Mouse (Mus musculus) heart, embryonic 11.5 days (tissue): ENCODE measurements around the gene AW011738. TPM values are rescaled to one million over a fixed set of nuclear protein-coding genes. Genes with fewer than 3 reads are reported as not detected.

Experiments used
- ATAC-seq: fragments of 200-750 bp; cut with Nextera tagmentation; replicated peaks from 2 replicates; pipeline ENCODE4 v1.8.0; 2017; ENCODE audit warnings: moderate library complexity; ENCODE audit not compliant: insufficient number of reproducible peaks, low FRiP score, low TSS enrichment
- H3K27ac ChIP-seq: fragments of 300-500 bp; sonication (generic); 2 replicates; pipeline ENCODE4 v1.5.1; 2014; ENCODE audit warnings: mild to moderate bottlenecking, low read depth, low read length
- H3K27me3 ChIP-seq: fragments of 300-500 bp; sonication (generic); 2 replicates; pipeline ENCODE4 v1.6.1; 2014; ENCODE audit warnings: mild to moderate bottlenecking, low read length, mixed read lengths; ENCODE audit not compliant: control insufficient read depth, insufficient read depth
- H3K36me3 ChIP-seq: fragments of 300-500 bp; sonication (generic); 2 replicates; pipeline ENCODE4 v1.6.1; 2014; ENCODE audit warnings: mild to moderate bottlenecking, low read length, moderate library complexity, mixed read lengths; ENCODE audit not compliant: control insufficient read depth, insufficient read depth
- H3K4me1 ChIP-seq: fragments of 300-500 bp; sonication (generic); 2 replicates; pipeline ENCODE4 v1.6.1; 2014; ENCODE audit warnings: low read length; ENCODE audit not compliant: control insufficient read depth, insufficient read depth
- H3K4me2 ChIP-seq: fragments of 300-500 bp; sonication (generic); 2 replicates; pipeline ENCODE4 v1.6.1; 2014; ENCODE audit warnings: mild to moderate bottlenecking, moderate library complexity
- H3K4me3 ChIP-seq: fragments of 300-500 bp; sonication (generic); 2 replicates; pipeline ENCODE4 v1.5.1; 2014; ENCODE audit warnings: low read depth, low read length
- H3K9ac ChIP-seq: fragments of 300-500 bp; sonication (generic); 2 replicates; pipeline ENCODE4 v1.6.1; 2014; ENCODE audit warnings: mild to moderate bottlenecking, low read depth, low read length, moderate library complexity
- H3K9me3 ChIP-seq: fragments of 300-500 bp; sonication (generic); replicated peaks from 2 replicates; pipeline ENCODE4 v1.6.1; 2016; ENCODE audit warnings: low read length; ENCODE audit not compliant: control insufficient read depth
- WGBS: fragments of 180-500 bp; shearing (Covaris S2); extraction: QIAGEN DNeasy Blood & Tissue Kit; methylation state at CpG from one replicate; pipeline ENCODE4 v1.1.7; 2014; ENCODE audit not compliant: insufficient replicate concordance; 5-methylcytosine and 5-hydroxymethylcytosine counted together
- polyA plus RNA-seq: library from polyadenylated mRNA; unstranded; fragments of >200 nt; fragmentation: Nextera tagmentation; extraction: Ambion mirVana; gene quantifications from 2 replicates; pipeline ENCODE4 v1.2.1, GENCODE M21; 2014

AW011738 gene
- polyA plus RNA-seq, 1 experiment from 2014 or later = 0.70 TPM

DNA sequence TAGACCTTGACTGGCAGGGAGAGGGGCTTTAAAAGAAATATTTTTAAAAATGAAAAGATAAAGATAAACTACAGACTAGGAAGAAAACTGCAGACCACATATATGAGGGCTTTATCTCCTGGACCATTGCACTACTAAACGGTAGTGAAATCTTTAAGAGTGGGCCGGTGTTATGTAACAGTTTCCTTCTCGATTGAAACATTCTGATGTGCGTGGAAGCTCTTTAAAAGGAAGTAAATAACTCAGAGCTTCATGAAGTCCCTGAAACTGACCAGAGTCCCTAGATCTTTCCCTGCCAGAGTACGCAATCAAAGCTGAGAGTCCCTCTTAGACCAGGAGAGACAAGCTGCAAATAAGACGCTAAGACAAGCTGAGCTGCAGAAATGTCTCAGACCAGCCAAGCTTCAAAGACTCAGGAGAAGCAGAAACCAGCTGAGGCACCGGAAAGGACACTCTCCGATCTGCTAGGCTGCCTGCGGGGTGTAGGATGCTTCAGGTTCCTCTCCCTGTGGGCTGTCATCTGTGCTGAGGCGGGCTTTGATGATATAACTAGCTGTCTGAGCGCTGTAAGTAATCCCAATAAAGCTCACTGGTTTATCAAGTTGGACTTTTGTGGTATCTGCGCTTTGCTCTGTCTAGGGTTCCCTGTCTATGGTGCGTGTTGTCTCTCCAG lies 7.0 kb downstream of the AW011738 start:
- ATAC-seq = no peak
- H3K4me2 ChIP-seq = no peak overlapping the region
- H3K27ac ChIP-seq = no peak overlapping the region
- WGBS = 62% methylated on average over 13 of the region's 13 CpGs
- no peaks in the 10 kb centered on the region for H3K4me1 ChIP-seq
- H3K9ac ChIP-seq = no peak overlapping the region
- no peaks in the 10 kb centered on the region; the same call in 1 of the 2 replicates for H3K27me3 ChIP-seq
- H3K36me3 ChIP-seq = no peaks in the 10 kb centered on the region
- H3K9me3 ChIP-seq = no peaks in the 10 kb centered on the region
- no peak overlapping the region for H3K4me3 ChIP-seq

DNA sequence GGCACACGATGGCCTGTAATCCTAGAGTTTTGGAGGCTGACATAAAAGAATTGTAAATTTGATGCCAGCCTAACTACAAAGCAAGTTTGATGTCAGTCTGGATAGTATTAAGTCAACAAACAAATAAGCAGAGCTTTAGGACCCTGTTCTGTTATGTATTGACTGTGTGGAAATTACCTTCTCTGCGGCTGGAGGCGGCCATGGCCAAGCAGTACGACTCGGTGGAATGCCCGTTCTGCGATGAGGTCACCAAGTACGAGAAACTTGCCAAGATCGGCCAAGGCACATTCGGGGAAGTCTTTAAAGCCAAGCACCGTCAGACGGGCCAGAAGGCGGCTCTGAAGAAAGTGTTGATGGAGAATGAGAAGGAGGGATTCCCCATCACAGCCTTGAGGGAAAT lies 10.0 kb downstream of the AW011738 start:
- no peak overlapping the region for H3K27ac ChIP-seq

DNA sequence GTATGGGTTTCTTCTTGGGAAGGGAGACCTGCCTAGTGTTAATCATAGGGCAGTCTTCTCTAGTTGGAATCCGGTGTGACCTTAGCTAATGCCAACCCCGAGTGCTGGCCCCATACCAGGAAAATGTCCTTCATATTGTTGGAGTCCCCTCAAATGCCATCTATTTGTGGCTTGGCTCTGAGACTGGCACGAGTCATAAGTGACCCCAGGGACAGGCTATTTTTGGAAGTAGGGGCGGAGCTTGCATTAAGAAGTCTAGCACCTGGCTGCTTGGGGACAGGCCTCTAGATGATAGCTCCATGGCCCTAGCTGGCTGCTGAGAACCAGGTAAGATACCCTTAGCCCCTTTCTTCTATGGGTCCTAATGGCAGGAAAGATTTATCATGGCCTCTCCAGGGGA lies 12.5 kb downstream of the AW011738 start, which contains the start of gene Perm1:
Perm1 (plus strand) TSS at position 220 of the 400 bp plus-strand sequence.
- Histone ChIP-seq H3K4me2 (no peak within 1 kb of the TSS), H3K36me3 (no peaks in the 10 kb centered on the region), H3K4me1 (peaks cover 7% of the 10 kb centered on the region), H3K9ac (no peak within 1 kb of the TSS), H3K4me3 (no peak within 1 kb of the TSS), H3K9me3 (no peaks in the 10 kb centered on the region), H3K27ac (no peak within 1 kb of the TSS), H3K27me3 (no peaks in the 10 kb centered on the region)
- 63% methylated on average over 4 of the region's 4 CpGs for WGBS
- no peak for ATAC-seq

More for the DNA sequence above, 10.0 kb downstream of the AW011738 start:
- 88% methylated on average over 13 of the region's 13 CpGs for WGBS
- H3K9me3 ChIP-seq = no peaks in the 10 kb centered on the region
- H3K36me3 ChIP-seq = no peaks in the 10 kb centered on the region
- peaks cover 7% of the 10 kb centered on the region for H3K4me1 ChIP-seq
- H3K9ac ChIP-seq = no peak overlapping the region
- no peak for ATAC-seq
- no peaks in the 10 kb centered on the region for H3K27me3 ChIP-seq
- H3K4me3 ChIP-seq = no peak overlapping the region
- H3K4me2 ChIP-seq = no peak overlapping the region

DNA sequence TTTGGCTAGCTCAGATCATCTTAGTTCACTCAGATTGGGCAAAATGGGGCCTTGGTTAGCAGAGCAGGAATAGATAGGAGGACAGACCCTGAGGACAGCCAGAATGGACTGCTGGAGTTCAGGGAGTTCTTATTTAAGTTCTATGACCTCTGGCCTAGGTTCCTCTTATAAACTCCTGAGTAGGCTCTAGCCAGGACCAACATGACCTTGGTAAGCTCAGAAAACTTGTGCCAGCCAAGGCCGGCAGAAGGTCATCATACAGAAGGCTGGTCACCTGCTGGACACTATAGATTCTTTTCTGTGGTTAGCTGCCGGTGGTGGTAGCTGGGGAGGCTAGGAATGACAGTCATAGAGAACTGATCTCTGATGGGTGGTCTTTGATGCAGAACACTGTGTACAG lies 13.1 kb downstream of the AW011738 start:
- no peaks in the 10 kb centered on the region for H3K36me3 ChIP-seq
- peaks cover 7% of the 10 kb centered on the region for H3K4me1 ChIP-seq
- no peak overlapping the region for H3K4me2 ChIP-seq
- no peak for ATAC-seq
- H3K4me3 ChIP-seq = no peak overlapping the region
- H3K9ac ChIP-seq = no peak overlapping the region
- H3K27me3 ChIP-seq = no peaks in the 10 kb centered on the region
- no peaks in the 10 kb centered on the region for H3K9me3 ChIP-seq
- no peak overlapping the region for H3K27ac ChIP-seq
- 85% methylated on average over 2 of the region's 2 CpGs for WGBS

DNA sequence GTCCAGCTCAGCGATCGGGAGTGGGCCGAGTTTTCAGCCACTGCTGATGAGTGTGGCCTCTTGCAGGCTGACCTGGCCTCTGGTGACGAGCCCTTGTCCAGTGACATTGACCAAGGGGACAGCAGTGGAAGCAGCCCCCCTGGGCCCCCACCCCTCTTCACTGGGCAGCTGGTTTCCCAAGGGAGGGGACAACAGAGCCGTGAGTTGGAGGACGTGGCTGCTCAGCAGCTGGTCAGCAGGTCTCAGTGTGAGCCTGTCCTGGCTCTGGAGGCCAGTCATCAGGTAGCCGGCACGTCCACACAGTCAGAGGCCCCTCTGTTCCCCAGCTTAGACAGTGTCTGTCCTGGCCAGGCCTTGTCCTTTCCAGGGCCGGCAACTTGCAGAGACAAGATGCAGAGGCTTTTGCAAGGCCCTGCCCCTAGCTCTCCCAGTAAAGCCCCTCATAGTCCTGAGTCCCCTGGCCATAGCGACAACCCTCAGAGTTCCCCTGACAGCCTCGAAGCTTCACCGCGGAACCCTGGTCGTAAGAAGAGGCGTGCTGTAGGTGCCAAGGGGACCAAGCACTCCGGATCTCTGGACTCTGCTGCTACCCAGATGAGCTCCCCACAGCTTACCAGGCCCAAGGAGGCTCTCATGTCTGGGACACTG lies 14.0 kb downstream of the AW011738 start:
- H3K9ac ChIP-seq = peak overlapping the region; percentile 28; the same call in 1 of the 2 replicates
- H3K27me3 ChIP-seq = no peaks in the 10 kb centered on the region
- H3K4me2 ChIP-seq = no peak overlapping the region
- H3K9me3 ChIP-seq = no peaks in the 10 kb centered on the region
- H3K4me1 ChIP-seq = peaks cover 7% of the 10 kb centered on the region
- peak; percentile 52; the same call in 1 of the 2 replicates for ATAC-seq
- no peaks in the 10 kb centered on the region for H3K36me3 ChIP-seq
- no peak overlapping the region for H3K27ac ChIP-seq
- WGBS = 65% methylated on average over 16 of the region's 16 CpGs
- no peak overlapping the region for H3K4me3 ChIP-seq

DNA sequence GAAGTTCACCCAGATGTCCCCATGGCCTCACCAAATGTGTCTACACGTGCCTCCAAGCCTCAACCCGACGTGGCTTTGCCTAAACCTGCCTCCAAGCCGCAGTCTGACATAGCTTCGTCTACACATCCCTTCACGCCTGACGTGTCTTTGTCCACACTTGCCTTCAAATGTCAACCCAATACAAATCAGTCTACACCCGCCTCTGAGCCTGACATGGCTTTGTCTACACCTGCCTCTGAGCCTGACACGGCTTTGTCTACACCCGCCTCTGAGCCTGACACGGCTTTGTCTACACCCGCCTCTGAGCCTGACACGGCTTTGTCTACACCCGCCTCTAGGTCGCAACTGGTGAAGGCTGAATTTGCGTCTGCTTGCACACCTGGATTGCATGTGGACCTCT lies 14.7 kb downstream of the AW011738 start:
- WGBS = 70% methylated on average over 16 of the region's 16 CpGs
- ATAC-seq = no peak
- no peak overlapping the region for H3K27ac ChIP-seq
- no peak overlapping the region for H3K9ac ChIP-seq
- no peaks in the 10 kb centered on the region for H3K27me3 ChIP-seq
- H3K9me3 ChIP-seq = no peaks in the 10 kb centered on the region
- H3K4me2 ChIP-seq = no peak overlapping the region
- no peak overlapping the region for H3K4me3 ChIP-seq
- H3K36me3 ChIP-seq = no peaks in the 10 kb centered on the region
- peaks cover 7% of the 10 kb centered on the region for H3K4me1 ChIP-seq

DNA sequence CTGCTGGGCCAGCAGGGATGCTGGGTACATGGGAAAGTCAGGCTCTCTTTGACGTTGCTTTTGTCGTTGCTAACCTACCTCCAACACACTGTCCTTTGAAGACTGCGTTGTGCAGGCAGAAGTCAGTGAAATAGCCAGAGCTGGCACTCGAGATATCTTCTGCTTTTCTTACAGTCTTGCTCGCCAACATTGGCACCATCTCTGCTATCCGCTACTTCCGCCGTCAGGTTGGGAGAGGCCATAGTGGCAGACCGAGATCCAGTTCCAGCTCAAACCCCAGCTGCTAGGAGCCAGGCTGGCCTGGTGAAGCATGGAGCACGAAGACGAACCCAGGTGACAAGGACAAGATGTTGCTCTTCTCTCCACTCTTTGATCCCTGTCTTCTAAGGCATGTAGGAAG lies 16.8 kb downstream of the AW011738 start:
- no peaks in the 10 kb centered on the region for H3K9me3 ChIP-seq
- 77% methylated on average over 11 of the region's 11 CpGs for WGBS
- no peaks in the 10 kb centered on the region for H3K27me3 ChIP-seq
- ATAC-seq = no peak
- H3K27ac ChIP-seq = no peak overlapping the region
- H3K4me2 ChIP-seq = no peak overlapping the region
- no peaks in the 10 kb centered on the region for H3K36me3 ChIP-seq
- no peak overlapping the region for H3K4me3 ChIP-seq
- no peak overlapping the region for H3K9ac ChIP-seq
- H3K4me1 ChIP-seq = peaks cover 7% of the 10 kb centered on the region

- Histone ChIP-seq H3K4me1 (peaks cover 11% of the 10 kb centered on the region), H3K9ac (no peak overlapping the region), H3K27me3 (no peaks in the 10 kb centered on the region), H3K27ac (no peak overlapping the region), H3K4me2 (no peak overlapping the region), H3K4me3 (no peak overlapping the region), H3K9me3 (no peaks in the 10 kb centered on the region), H3K36me3 (no peaks in the 10 kb centered on the region; the same call in 1 of the 2 replicates)
- 70% methylated on average over 2 of the region's 2 CpGs for WGBS
- no peak for ATAC-seq
These were observed 21.2 kb downstream of the AW011738 start for GRCm38 (mm10) chr4:156224276-156224675.
